Mouse (Mus musculus) layer of hippocampus, postnatal 14 days (tissue): ENCODE results near the gene Phxr2. TPM values are rescaled to one million over a fixed set of nuclear protein-coding genes. Genes with fewer than 3 reads are reported as not detected.
"Not testable (repeated sequence)": the region's sequence is repeated elsewhere in the genome, so short reads cannot be mapped to it uniquely, and the experiment has no call there.

ENCODE experiments used
- DNase-seq, 2 experiments: peaks; one replicate each; pipeline ENCODE4 v3.0.0; 2021 to 2022; ENCODE audit warnings: low spot score in 2 of 2, mixed read lengths in 1 of 2
- long read RNA-seq, 2 experiments: library from polyadenylated mRNA; stranded (forward); transcript quantifications; one replicate each; pipeline ENCODE4 v2.0.0; 2021
- total RNA-seq, 2 experiments: library from RNA; stranded (reverse); gene quantifications; 2 replicates each; pipeline ENCODE4 v1.2.3; 2021

Gene Phxr2
- not detected for total RNA-seq
- long read RNA-seq, experiment 1, result 0 reads
- long read RNA-seq, experiment 2, result 0 reads

GRCm38 (mm10) chr10:99126225-99126624 lies at the start of gene Phxr2:
Phxr2 (minus strand) TSS chr10:99126325.
- no peak for DNase-seq

- no peak for DNase-seq
These were observed 46.9 kb upstream of the Phxr2 start for GRCm38 (mm10) chr10:99172906-99173507.

- DNase-seq, result no peak
These were observed 45.9 kb upstream of the Phxr2 start for GRCm38 (mm10) chr10:99171961-99172497.

- no peak for DNase-seq
These were observed 43.6 kb upstream of the Phxr2 start for GRCm38 (mm10) chr10:99169765-99170129.

GRCm38 (mm10) chr10:99168840-99169764 lies 43.0 kb upstream of the Phxr2 start:
- DNase-seq, result no peak

- no peak for DNase-seq
These were observed 42.3 kb upstream of the Phxr2 start for GRCm38 (mm10) chr10:99168404-99168803.

GRCm38 (mm10) chr10:99166392-99166791 lies 40.3 kb upstream of the Phxr2 start:
- peak in 1 of 2 experiments; percentile 60 for DNase-seq

GRCm38 (mm10) chr10:99165751-99166282 lies 39.7 kb upstream of the Phxr2 start:
- no peak for DNase-seq

GRCm38 (mm10) chr10:99164871-99165477 lies 38.8 kb upstream of the Phxr2 start:
- peak in 1 of 2 experiments; percentile 63 for DNase-seq

- DNase-seq, result no peak
These were observed 36.9 kb upstream of the Phxr2 start for GRCm38 (mm10) chr10:99163002-99163401.

- DNase-seq, result peak in 1 of 2 experiments; percentile 44
These were observed 36.0 kb upstream of the Phxr2 start for GRCm38 (mm10) chr10:99161987-99162582.

GRCm38 (mm10) chr10:99157697-99158096 lies 31.6 kb upstream of the Phxr2 start:
- not testable (repeated sequence) for DNase-seq

GRCm38 (mm10) chr10:99156808-99157207 lies 30.7 kb upstream of the Phxr2 start:
- no peak for DNase-seq

- DNase-seq, result no peak
These were observed 28.5 kb upstream of the Phxr2 start for GRCm38 (mm10) chr10:99154635-99155034.

- no peak for DNase-seq
These were observed 25.9 kb upstream of the Phxr2 start for GRCm38 (mm10) chr10:99152063-99152462.

- DNase-seq, result no peak
These were observed 25.5 kb upstream of the Phxr2 start for GRCm38 (mm10) chr10:99151580-99151979.

GRCm38 (mm10) chr10:99150016-99150415 lies 23.9 kb upstream of the Phxr2 start:
- DNase-seq, result no peak

GRCm38 (mm10) chr10:99146596-99146995 lies 20.5 kb upstream of the Phxr2 start:
- no peak for DNase-seq

GRCm38 (mm10) chr10:99145611-99146010 lies 19.5 kb upstream of the Phxr2 start:
- DNase-seq, result no peak

GRCm38 (mm10) chr10:99136337-99136736 lies 10.2 kb upstream of the Phxr2 start:
- DNase-seq, result no peak

GRCm38 (mm10) chr10:99133321-99133875 lies 7.3 kb upstream of the Phxr2 start:
- DNase-seq, result no peak
